Mouse (Mus musculus) CH12.LX (cell line): ENCODE measurements at regions not wholly inside any gene's neighbourhood (a gene's known extent, or its start where the extent isn't known, plus 50 kb on each side); places are given as distances from the start of the nearest gene placed in this dataset.

ENCODE experiments used
- DNase-seq: peaks from one replicate; pipeline ENCODE4 v3.0.0-alpha.2; 2013; ENCODE audit errors: extremely low read depth
- H3K27ac ChIP-seq: 2 replicates; pipeline ENCODE4 v1.5.1; 2012; ENCODE audit warnings: low read depth, mild to moderate bottlenecking, control low read depth, moderate library complexity; ENCODE audit not compliant: insufficient read depth
- H3K27me3 ChIP-seq: replicated peaks from 2 replicates; pipeline ENCODE3; 2012; ENCODE audit warnings: inconsistent platforms
- H3K36me3 ChIP-seq, 2 experiments: replicated peaks in 1 of 2; 2 replicates each; pipeline versions ENCODE3 to v1.6.1; 2012; ENCODE audit warnings: inconsistent platforms in 1 of 2, low read length in 1 of 2, mild to moderate bottlenecking in 1 of 2, mixed read lengths in 1 of 2, moderate library complexity in 1 of 2; ENCODE audit not compliant: control insufficient read depth in 1 of 2, insufficient read depth in 1 of 2
- H3K4me1 ChIP-seq, 2 experiments: 2 replicates each; pipeline ENCODE4 v1.6.1; 2012; ENCODE audit warnings: inconsistent platforms in 1 of 2, moderate library complexity in 1 of 2; ENCODE audit not compliant: insufficient read depth in 2 of 2, control insufficient read depth in 1 of 2
- H3K4me2 ChIP-seq: 2 replicates; pipeline ENCODE4 v1.6.1; 2012; ENCODE audit warnings: low read depth, mild to moderate bottlenecking, control low read depth; ENCODE audit not compliant: poor library complexity, insufficient read depth, severe bottlenecking
- H3K4me3 ChIP-seq, 3 experiments: fragments of 150-350 bp in 1 of 3; sonication (generic) in 1 of 3; replicated peaks in 1 of 3; 2 replicates each; pipeline versions ENCODE3 to v1.5.1; 2011 to 2012; ENCODE audit warnings: low read depth in 2 of 3, low read length in 2 of 3, mild to moderate bottlenecking in 2 of 3, moderate library complexity in 2 of 3, control low read depth in 1 of 3, improper control_type of control experiment in 1 of 3, inconsistent platforms in 1 of 3, mixed read lengths in 1 of 3; ENCODE audit not compliant: poor library complexity in 1 of 3
- H3K79me2 ChIP-seq: replicated peaks from 2 replicates; pipeline ENCODE4 v1.6.1; 2012; ENCODE audit warnings: mild to moderate bottlenecking, moderate library complexity; ENCODE audit not compliant: control insufficient read depth, poor library complexity, insufficient read depth, severe bottlenecking; ENCODE audit errors: extremely low read depth
- H3K9ac ChIP-seq: 2 replicates; pipeline ENCODE4 v1.6.1; 2012; ENCODE audit warnings: low read depth, mild to moderate bottlenecking, control low read depth, moderate library complexity; ENCODE audit not compliant: insufficient read depth
- H3K9me3 ChIP-seq: replicated peaks from 2 replicates; pipeline ENCODE3; 2012; ENCODE audit warnings: low read length, inconsistent platforms, mixed read lengths
- CHD2 ChIP-seq: IDR thresholded peaks from 2 replicates; pipeline ENCODE4 v1.6.1; 2011; ENCODE audit warnings: low read length, improper control_type of control experiment
- CTCF ChIP-seq, 2 experiments: IDR thresholded peaks in 1 of 2; conservative IDR thresholded peaks in 1 of 2; 2 replicates each; pipeline ENCODE4 v1.5.1; 2011 to 2012; ENCODE audit warnings: low read depth in 2 of 2, low read length in 2 of 2, improper control_type of control experiment in 1 of 2, inconsistent platforms in 1 of 2, mild to moderate bottlenecking in 1 of 2, moderate library complexity in 1 of 2
- EP300 ChIP-seq: IDR thresholded peaks from 2 replicates; pipeline ENCODE4 v1.6.1; 2011; ENCODE audit warnings: low read length, improper control_type of control experiment
- GABPA ChIP-seq: IDR thresholded peaks from 2 replicates; pipeline ENCODE4 v1.6.1; 2012; ENCODE audit warnings: low read depth, low read length, improper control_type of control experiment, inconsistent platforms; ENCODE audit not compliant: insufficient replicate concordance
- IRF4 ChIP-seq: IDR thresholded peaks from 2 replicates; pipeline ENCODE4 v1.6.1; 2014; ENCODE audit warnings: low read depth, mild to moderate bottlenecking, inconsistent platforms, low read length, improper control_type of control experiment
- MXI1 ChIP-seq: IDR thresholded peaks from 2 replicates; pipeline ENCODE4 v1.6.1; 2011; ENCODE audit warnings: mild to moderate bottlenecking, low read depth, low read length, improper control_type of control experiment
- NRF1 ChIP-seq: IDR thresholded peaks from 2 replicates; pipeline ENCODE4 v1.6.1; 2014; ENCODE audit warnings: low read depth, mild to moderate bottlenecking, inconsistent platforms, low read length, improper control_type of control experiment, moderate library complexity
- PAX5 ChIP-seq: IDR thresholded peaks from 2 replicates; pipeline ENCODE4 v1.6.1; 2012; ENCODE audit warnings: low read length, inconsistent platforms, mixed read lengths
- POLR2A ChIP-seq: IDR thresholded peaks from 2 replicates; pipeline ENCODE4 v1.6.1; 2011; ENCODE audit warnings: low read depth, mild to moderate bottlenecking, improper control_type of control experiment, low read length
- RCOR1 ChIP-seq: conservative IDR thresholded peaks from 2 replicates; pipeline ENCODE4 v1.6.1; 2012; ENCODE audit warnings: low read depth, mild to moderate bottlenecking, inconsistent platforms, low read length, improper control_type of control experiment
- SMC3 ChIP-seq: IDR thresholded peaks from 2 replicates; pipeline ENCODE4 v1.6.1; 2011; ENCODE audit warnings: low read depth, low read length, improper control_type of control experiment
- UBTF ChIP-seq: IDR thresholded peaks from 2 replicates; pipeline ENCODE4 v1.6.1; 2012; ENCODE audit warnings: low read depth, mild to moderate bottlenecking, inconsistent platforms, low read length, improper control_type of control experiment, moderate library complexity
- USF1 ChIP-seq: IDR thresholded peaks from 2 replicates; pipeline ENCODE4 v1.6.1; 2014; ENCODE audit warnings: low read depth, mild to moderate bottlenecking, inconsistent platforms, low read length, improper control_type of control experiment
- ZC3H11A ChIP-seq: IDR thresholded peaks from 2 replicates; pipeline ENCODE4 v1.6.1; 2012; ENCODE audit warnings: low read depth, mild to moderate bottlenecking, inconsistent platforms, low read length, improper control_type of control experiment
- ZKSCAN1 ChIP-seq: IDR thresholded peaks from 2 replicates; pipeline ENCODE4 v1.6.1; 2012; ENCODE audit warnings: low read depth, inconsistent platforms, low read length, improper control_type of control experiment, borderline replicate concordance
- ZMIZ1 ChIP-seq: IDR thresholded peaks from 2 replicates; pipeline ENCODE4 v1.6.1; 2012; ENCODE audit warnings: low read depth, mild to moderate bottlenecking, inconsistent platforms, low read length, improper control_type of control experiment
- ZNF384 ChIP-seq: IDR thresholded peaks from 2 replicates; pipeline ENCODE4 v1.6.1; 2012; ENCODE audit warnings: low read depth, low read length, improper control_type of control experiment, inconsistent platforms
- dilution Hi-C: fragments of 300-500 bp; cut with MboI; formaldehyde crosslinking; loops from 2 replicates; pipeline ENCODE4 v1.14.3; 2020; ENCODE audit warnings: low sequenced_read_pairs; ENCODE audit not compliant: extremely low pct_unique_long_range_greater_than_20kb, extremely low pct_ligation_motif_present
- in situ Hi-C: fragments of 300-500 bp; cut with MboI; formaldehyde crosslinking; loops from 3 replicates; pipeline ENCODE4 v1.14.3; 2019; ENCODE audit warnings: low sequenced_read_pairs, low pct_ligation_motif_present, low pct_unique_long_range_greater_than_20kb, mixed read lengths

DNA sequence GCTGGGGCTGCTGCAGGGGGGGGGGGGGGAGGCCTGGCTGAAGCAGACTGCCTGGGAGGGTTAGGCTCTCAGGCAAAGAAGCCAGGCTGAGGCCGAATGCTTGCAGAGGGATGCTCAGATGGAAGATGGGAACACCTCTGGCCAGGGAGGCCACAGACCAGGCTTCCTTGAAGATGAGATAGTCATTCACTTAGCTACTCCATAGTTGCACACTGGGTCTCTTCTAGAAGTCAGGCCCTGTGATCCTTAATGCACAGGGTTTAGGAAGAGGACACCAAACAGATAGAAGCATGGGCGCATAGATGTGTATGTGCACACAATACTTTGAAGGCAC lies 162.1 kb downstream of the Cyp26b1 start:
- Histone ChIP-seq H3K79me2 (no peaks in the 10 kb centered on the region), H3K4me1 (peaks cover 0 to 2% of the 10 kb centered on the region in 2 experiments; a peak in 1 of 4 replicates), H3K27ac (no peak overlapping the region), H3K4me2 (no peak overlapping the region), H3K4me3 (no peak overlapping the region), H3K9ac (no peak overlapping the region), H3K9me3 (no peaks in the 10 kb centered on the region), H3K36me3 (no peaks in the 10 kb centered on the region), H3K27me3 (peaks cover 92% of the 10 kb centered on the region)
- TF ChIP-seq ZC3H11A = no peak
- no peak for TF ChIP-seq USF1
- TF ChIP-seq ZMIZ1 = no peak
- TF ChIP-seq SMC3 = no peak
- TF ChIP-seq NRF1 = no peak
- no peak for TF ChIP-seq MXI1
- in situ Hi-C loops (no loop called here), dilution Hi-C loops (no loop called here)
- DNase-seq = no peak

DNA sequence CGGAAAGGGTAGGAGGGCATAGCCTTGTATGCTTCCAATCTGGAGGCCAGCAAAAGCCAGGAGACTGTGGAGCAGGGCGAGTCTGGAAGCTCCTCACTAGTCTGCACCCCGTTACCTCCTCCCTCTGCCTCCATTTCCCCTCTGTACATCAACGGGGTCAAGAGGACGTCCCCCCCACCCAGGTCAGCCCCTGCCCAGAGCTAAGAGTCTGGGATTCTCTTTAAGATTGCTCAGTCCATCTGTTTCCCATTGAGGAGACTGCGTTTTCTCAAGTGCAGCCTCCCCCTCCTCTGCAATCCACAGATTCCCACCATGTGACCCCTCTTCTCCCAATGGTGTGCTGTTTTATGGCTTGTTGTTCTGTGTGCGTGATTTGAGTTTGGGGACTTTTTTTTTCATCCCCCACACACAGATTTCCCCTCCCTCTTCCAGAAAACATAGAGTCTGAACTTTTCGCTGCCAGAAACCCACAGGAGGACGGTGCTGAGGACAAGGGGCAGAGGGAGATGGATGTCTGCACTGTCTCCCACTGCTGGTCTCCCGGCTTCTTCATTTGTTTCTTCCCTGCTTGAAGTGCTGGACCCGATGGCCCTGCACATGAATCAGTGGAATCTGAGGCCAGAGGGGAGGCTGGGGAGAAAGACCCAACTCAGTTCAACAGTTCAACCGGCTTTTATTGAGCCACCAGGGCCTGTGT lies 162.6 kb downstream of the Cyp26b1 start:
- no peak overlapping the region for H3K4me2 ChIP-seq
- peaks cover 0 to 2% of the 10 kb centered on the region in 2 experiments; a peak in 1 of 4 replicates for H3K4me1 ChIP-seq
- H3K36me3 ChIP-seq = no peaks in the 10 kb centered on the region
- H3K27me3 ChIP-seq = peaks cover 92% of the 10 kb centered on the region
- no peak for DNase-seq
- no peak overlapping the region for H3K27ac ChIP-seq
- no peaks in the 10 kb centered on the region for H3K79me2 ChIP-seq
- no peaks in the 10 kb centered on the region for H3K9me3 ChIP-seq
- in situ Hi-C loops (no loop called here), dilution Hi-C loops (no loop called here)
- H3K9ac ChIP-seq = no peak overlapping the region
- TF ChIP-seq USF1 (no peak), PAX5 (no peak), ZNF384 (no peak), EP300 (no peak), CHD2 (no peak), RCOR1 (no peak)
- H3K4me3 ChIP-seq = no peak overlapping the region

DNA sequence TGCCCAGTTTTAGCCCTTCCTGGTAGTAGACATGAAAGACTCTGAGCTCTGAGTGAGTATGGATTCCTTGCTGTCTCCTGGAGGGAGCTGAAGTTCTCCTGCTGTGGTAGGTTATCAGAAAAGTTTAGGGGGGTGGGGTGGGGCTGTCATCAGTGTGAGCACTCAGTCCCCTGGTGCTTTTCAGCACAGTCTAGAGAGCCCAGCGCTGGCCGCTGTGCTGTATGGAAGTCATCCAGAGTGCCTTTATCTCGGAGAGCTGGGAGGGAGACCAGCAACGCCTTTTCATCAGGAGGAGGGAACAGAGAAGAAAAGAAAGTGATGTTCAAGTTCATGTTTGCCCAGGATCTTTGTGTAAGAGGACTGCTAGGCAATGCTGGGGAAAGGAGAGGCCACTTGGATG lies 163.6 kb downstream of the Cyp26b1 start:
- dilution Hi-C loops (no loop called here), in situ Hi-C loops (no loop called here)
- TF ChIP-seq ZKSCAN1 (no peak), CTCF (conservative IDR thresholded peaks at IDR 0.05 in 1 of 2, IDR thresholded peaks at IDR 0.05 in 1 of 2; ENCODE audit: low read depth in 2 of 2, low read length in 2 of 2) (no peak), POLR2A (no peak), CHD2 (no peak), IRF4 (no peak), USF1 (no peak), EP300 (no peak), UBTF (no peak), ZNF384 (no peak), GABPA (no peak)

More for the DNA sequence above, 163.6 kb downstream of the Cyp26b1 start:
- no peak overlapping the region for H3K4me2 ChIP-seq
- H3K27ac ChIP-seq = no peak overlapping the region
- DNase-seq = no peak
- no peaks in the 10 kb centered on the region for H3K9me3 ChIP-seq
- H3K79me2 ChIP-seq = no peaks in the 10 kb centered on the region
- H3K36me3 ChIP-seq = no peaks in the 10 kb centered on the region
- peaks cover 0 to 2% of the 10 kb centered on the region in 2 experiments; a peak in 1 of 4 replicates for H3K4me1 ChIP-seq
- H3K9ac ChIP-seq = no peak overlapping the region
- peaks cover 93% of the 10 kb centered on the region for H3K27me3 ChIP-seq
- H3K4me3 ChIP-seq = no peak overlapping the region
